Mouse (Mus musculus): Measurements from ENCODE around the gene Commd7.

DNA sequence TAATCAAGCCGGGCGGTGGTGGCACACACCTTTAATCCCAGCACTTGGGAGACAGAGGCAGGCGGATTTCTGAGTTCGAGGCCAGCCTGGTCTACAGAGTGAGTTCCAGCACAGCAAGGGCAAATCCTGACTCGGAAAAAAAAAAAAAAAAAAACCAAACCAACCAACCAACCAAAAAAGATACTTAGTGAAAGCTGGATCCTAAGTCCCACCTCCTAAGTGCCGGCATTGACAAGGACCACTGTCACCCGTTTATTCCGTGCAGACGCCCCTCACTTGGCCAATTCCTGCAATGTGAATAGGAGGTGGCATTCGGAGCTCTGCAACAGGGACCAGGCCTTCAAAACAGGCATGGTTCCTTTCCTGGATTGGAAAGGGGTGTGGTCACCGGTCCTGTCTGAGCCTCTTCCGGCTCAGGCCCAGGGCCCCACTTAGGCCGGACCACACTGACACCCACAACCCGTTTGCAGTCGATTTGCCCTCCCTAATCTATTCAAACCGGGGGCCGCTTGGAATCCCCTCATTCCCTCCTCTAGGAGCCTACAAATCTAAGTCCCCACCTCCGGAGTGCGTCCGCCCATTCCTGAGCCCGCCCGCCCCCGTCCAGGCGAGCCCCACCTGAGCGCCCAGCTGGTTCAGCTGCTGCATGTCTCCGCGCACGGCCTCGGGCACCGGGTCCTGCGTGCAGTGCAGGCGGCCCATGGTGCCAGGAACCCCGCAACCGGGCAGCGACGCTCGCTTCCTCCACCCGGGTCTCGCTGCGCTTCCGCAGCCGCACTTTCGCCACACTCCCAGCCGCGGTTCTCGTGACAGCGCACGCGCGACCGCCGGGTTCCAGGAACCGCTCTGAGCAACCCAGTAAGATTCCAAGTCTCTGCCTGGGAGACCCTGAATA lies at the start of gene Commd7:
- TF ChIP-seq CTCF (IDR thresholded peaks at IDR 0.05; ENCODE audit: low read depth) (no peak), EP300 (optimal IDR thresholded peaks at IDR 0.05) (no peak)
